Mouse (Mus musculus) G1E (cell line): ENCODE data around the gene St6gal1. TPM values are rescaled to one million over a fixed set of nuclear protein-coding genes. Genes with fewer than 3 reads are reported as not detected.

Experiments used
- ATAC-seq: 2 replicates; pipeline ENCODE4 v1.8.0; 2016; ENCODE audit warnings: mild to moderate bottlenecking; ENCODE audit not compliant: insufficient number of reproducible peaks, poor library complexity, low FRiP score, severe bottlenecking; ENCODE audit errors: extremely low read depth
- DNase-seq: peaks from one replicate; pipeline ENCODE4 v3.0.0; 2012; ENCODE audit warnings: low spot score
- H3K27me3 ChIP-seq: 2 replicates; pipeline ENCODE4 v1.6.1; 2012; ENCODE audit warnings: mild to moderate bottlenecking, low read length, inconsistent platforms; ENCODE audit not compliant: insufficient read depth
- H3K36me3 ChIP-seq: replicated peaks from 2 replicates; pipeline ENCODE3; 2012; ENCODE audit warnings: mild to moderate bottlenecking, inconsistent platforms
- H3K4me1 ChIP-seq: 2 replicates; pipeline ENCODE4 v1.6.1; 2012; ENCODE audit warnings: low read depth, low read length, inconsistent platforms, mixed read lengths; ENCODE audit not compliant: insufficient read depth
- H3K4me3 ChIP-seq: 2 replicates; pipeline ENCODE4 v1.5.1; 2012; ENCODE audit warnings: low read depth, mild to moderate bottlenecking, inconsistent platforms, low read length, moderate library complexity, mixed read lengths
- H3K9me3 ChIP-seq: replicated peaks from 2 replicates; pipeline ENCODE4 v1.6.1; 2012; ENCODE audit warnings: inconsistent platforms
- CTCF ChIP-seq: IDR thresholded peaks from 2 replicates; pipeline ENCODE4 v1.5.1; 2012; ENCODE audit warnings: low read depth, low read length, inconsistent platforms, mixed read lengths
- GATA1 ChIP-seq: IDR thresholded peaks from 2 replicates; pipeline ENCODE4 v1.6.1; 2012; ENCODE audit warnings: borderline replicate concordance, low read length, inconsistent platforms, mixed read lengths
- GATA2 ChIP-seq: IDR thresholded peaks from 2 replicates; pipeline ENCODE4 v1.6.1; 2012; ENCODE audit warnings: low read depth, low read length, inconsistent platforms, borderline replicate concordance
- POLR2AphosphoS5 ChIP-seq: IDR thresholded peaks from 2 replicates; pipeline ENCODE4 v1.6.1; 2012; ENCODE audit warnings: low read depth, low read length, inconsistent platforms; ENCODE audit not compliant: insufficient replicate concordance
- TAL1 ChIP-seq: conservative IDR thresholded peaks from 2 replicates; pipeline ENCODE4 v1.6.1; 2012; ENCODE audit warnings: low read depth, low read length, inconsistent platforms, mixed read lengths
- polyA plus RNA-seq: library from polyadenylated mRNA; stranded (reverse); fragments of >175 nt; gene quantifications from 2 replicates; pipeline ENCODE4 v1.2.3, GENCODE M21; 2012
- total RNA-seq, 2 experiments: library from RNA; stranded (forward) in 1 of 2; stranded (reverse) in 1 of 2; fragments of 200-1000 nt in 1 of 2; fragments of >200 nt in 1 of 2; fragmentation: Nextera tagmentation in 1 of 2; gene quantifications; 2 replicates each; pipeline ENCODE4 v1.2.3; 2014 to 2017

The St6gal1 gene
- total and polyA plus RNA-seq, 3 experiments, result 0.24 to 4.0 (median 3.0) TPM

- no peaks in the 10 kb centered on the region for H3K9me3 ChIP-seq
- no peak for ATAC-seq
- DNase-seq, result no peak
- no peaks in the 10 kb centered on the region for H3K36me3 ChIP-seq
- TF ChIP-seq TAL1 (no peak), POLR2AphosphoS5 (no peak), GATA2 (no peak), GATA1 (no peak), CTCF (no peak)
- H3K27me3 ChIP-seq, result no peaks in the 10 kb centered on the region
- no peak overlapping the region for H3K4me3 ChIP-seq
- H3K4me1 ChIP-seq, result no peaks in the 10 kb centered on the region
Observed at GRCm38 (mm10) chr16:23295720-23296119, 71.2 kb downstream of the St6gal1 start.

GRCm38 (mm10) chr16:23296721-23297120 lies 72.2 kb downstream of the St6gal1 start:
- DNase-seq (no peak), ATAC-seq (no peak)

GRCm38 (mm10) chr16:23298441-23298840 lies 73.9 kb downstream of the St6gal1 start:
- DNase-seq (no peak), ATAC-seq (no peak)
- Histone ChIP-seq H3K9me3 (0 out of 2 replicates have a peak, but pooled peaks cover 2% of the 10 kb centered on the region), H3K4me1 (no peaks in the 10 kb centered on the region), H3K4me3 (no peak overlapping the region), H3K27me3 (no peaks in the 10 kb centered on the region), H3K36me3 (no peaks in the 10 kb centered on the region)
- TF ChIP-seq TAL1 (no peak), POLR2AphosphoS5 (no peak), GATA2 (no peak), CTCF (no peak), GATA1 (no peak)

More at GRCm38 (mm10) chr16:23296721-23297120, 72.2 kb downstream of the St6gal1 start:
- Histone ChIP-seq H3K4me1 (no peaks in the 10 kb centered on the region), H3K9me3 (no peaks in the 10 kb centered on the region), H3K27me3 (no peaks in the 10 kb centered on the region), H3K36me3 (no peaks in the 10 kb centered on the region), H3K4me3 (no peak overlapping the region)
- TF ChIP-seq TAL1, result no peak
- TF ChIP-seq CTCF, result no peak
- TF ChIP-seq GATA2, result no peak
- TF ChIP-seq POLR2AphosphoS5, result no peak
- no peak for TF ChIP-seq GATA1

- DNase-seq, result no peak
- no peak overlapping the region for H3K4me3 ChIP-seq
- no peaks in the 10 kb centered on the region for H3K36me3 ChIP-seq
- TF ChIP-seq GATA2 (no peak), CTCF (no peak), POLR2AphosphoS5 (no peak), GATA1 (no peak), TAL1 (no peak)
- ATAC-seq, result no peak
- H3K27me3 ChIP-seq, result no peaks in the 10 kb centered on the region
- no peaks in the 10 kb centered on the region for H3K4me1 ChIP-seq
- H3K9me3 ChIP-seq, result 0 out of 2 replicates have a peak, but pooled peaks cover 2% of the 10 kb centered on the region
Observed at GRCm38 (mm10) chr16:23298911-23299310, 74.4 kb downstream of the St6gal1 start.

GRCm38 (mm10) chr16:23299904-23300740 lies 75.6 kb downstream of the St6gal1 start:
- Histone ChIP-seq H3K4me3 (no peak overlapping the region), H3K36me3 (no peaks in the 10 kb centered on the region), H3K4me1 (no peaks in the 10 kb centered on the region), H3K27me3 (no peaks in the 10 kb centered on the region), H3K9me3 (0 out of 2 replicates have a peak, but pooled peaks cover 2% of the 10 kb centered on the region)
- ATAC-seq (no peak), DNase-seq (no peak)
- no peak for TF ChIP-seq CTCF
- TF ChIP-seq GATA1, result no peak
- no peak for TF ChIP-seq POLR2AphosphoS5
- TF ChIP-seq GATA2, result no peak
- no peak for TF ChIP-seq TAL1

- Histone ChIP-seq H3K4me1 (no peaks in the 10 kb centered on the region), H3K9me3 (0 out of 2 replicates have a peak, but pooled peaks cover 2% of the 10 kb centered on the region), H3K27me3 (no peaks in the 10 kb centered on the region), H3K4me3 (no peak overlapping the region), H3K36me3 (no peaks in the 10 kb centered on the region)
- DNase-seq (no peak), ATAC-seq (no peak)
- no peak for TF ChIP-seq POLR2AphosphoS5
- no peak for TF ChIP-seq TAL1
- TF ChIP-seq CTCF, result no peak
- TF ChIP-seq GATA1, result no peak
- no peak for TF ChIP-seq GATA2
Observed at GRCm38 (mm10) chr16:23301762-23302161, 77.2 kb downstream of the St6gal1 start.
